Mouse (Mus musculus) spleen, postnatal 4 days (tissue): ENCODE data around the gene Atl1.
A peak's percentile ranks its signal among the peaks of the same experiment; 100 is the strongest.

ENCODE experiments used
- DNase-seq, 2 experiments: peaks; one replicate each; pipeline ENCODE4 v3.0.0; 2022; ENCODE audit warnings: low spot score in 2 of 2

The Atl1 gene

DNA sequence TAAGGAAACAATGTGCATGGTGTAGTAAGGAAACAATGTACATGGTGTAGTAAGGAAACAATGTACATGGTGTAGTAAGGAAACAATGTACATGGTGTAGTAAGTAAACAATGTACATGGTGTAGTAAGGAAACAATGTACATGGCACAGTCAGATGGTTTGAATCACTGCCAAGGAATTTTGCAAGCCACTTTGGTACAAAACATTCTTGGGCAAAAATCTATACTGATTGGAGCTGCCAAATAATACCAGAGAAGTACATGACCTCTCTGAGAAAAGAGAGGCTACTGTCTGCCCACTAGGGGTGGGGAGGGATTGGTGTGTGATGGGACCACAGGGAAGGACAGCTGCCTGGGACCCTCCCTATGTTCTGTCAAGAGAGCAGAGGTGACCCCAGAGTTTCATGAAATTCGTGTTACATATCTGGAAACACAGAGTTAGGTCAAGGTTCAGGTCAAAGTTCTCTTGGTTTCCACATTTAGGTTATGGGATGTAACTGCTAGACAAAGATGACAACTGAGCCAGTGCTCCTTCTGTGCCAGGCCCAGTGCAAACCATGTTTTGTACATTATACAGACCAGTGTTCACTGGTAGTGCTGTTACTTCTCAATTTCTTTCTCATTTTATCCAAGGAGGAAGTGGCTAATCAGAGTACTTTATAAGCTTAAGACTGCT lies 49.4 kb downstream of the Atl1 start:
- no peak for DNase-seq

DNA sequence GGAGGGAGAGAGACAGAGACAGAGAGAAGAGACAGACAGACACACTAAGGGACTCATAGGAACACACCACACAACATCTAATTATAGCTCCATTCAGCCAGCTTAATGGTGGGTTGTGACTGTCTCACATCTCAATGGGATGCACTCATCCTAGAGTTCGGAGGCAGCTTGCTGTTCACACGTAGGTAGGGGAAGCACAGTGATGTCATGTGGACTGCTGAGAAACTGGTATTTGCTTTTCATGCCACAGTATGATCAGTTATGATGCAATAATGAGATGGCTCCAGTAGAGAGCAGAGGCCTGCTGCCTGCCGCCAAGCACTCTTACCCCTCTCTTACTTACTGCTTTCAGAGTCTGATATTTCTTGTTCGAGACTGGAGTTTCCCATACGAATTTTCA lies 53.4 kb downstream of the Atl1 start:
- no peak for DNase-seq

DNA sequence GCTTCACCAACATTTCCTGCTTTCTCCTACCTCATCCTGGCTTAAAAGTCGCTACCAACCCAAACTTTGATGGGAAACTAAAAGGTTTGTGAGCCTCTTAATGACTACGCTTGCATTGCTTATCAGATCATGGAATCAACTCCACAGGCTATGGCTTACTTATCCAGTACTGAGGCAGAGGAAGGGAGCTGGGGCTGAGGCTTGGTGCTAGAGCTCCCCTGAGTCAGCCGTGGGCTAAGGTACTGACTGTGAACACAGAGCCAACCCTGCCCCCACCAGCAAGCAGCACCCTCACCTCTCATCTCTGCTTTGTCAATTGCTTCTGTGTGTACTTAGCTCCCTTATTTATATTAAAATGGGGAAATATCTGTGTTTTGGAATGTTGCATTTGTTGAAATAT lies 55.1 kb downstream of the Atl1 start:
- no peak for DNase-seq

DNA sequence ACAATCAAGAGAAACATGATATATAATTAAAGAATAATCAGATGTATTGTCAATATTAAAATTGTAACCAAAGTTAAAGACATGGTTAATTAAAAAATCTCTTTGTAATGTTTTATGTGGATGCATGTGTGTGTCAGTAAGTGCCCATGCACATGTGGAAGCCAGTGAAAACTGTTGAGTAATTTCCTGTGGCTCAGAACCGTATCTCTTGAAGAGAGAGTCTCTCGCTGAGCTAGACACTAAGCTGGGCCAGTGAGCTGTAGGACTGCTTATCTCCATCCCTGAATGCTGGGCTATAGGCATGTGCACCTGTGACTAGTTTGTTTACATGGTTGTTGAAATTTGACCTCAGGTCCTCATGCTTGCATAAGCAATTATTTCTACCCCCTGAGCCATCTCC lies 65.0 kb downstream of the Atl1 start:
- DNase-seq, result no peak

DNA sequence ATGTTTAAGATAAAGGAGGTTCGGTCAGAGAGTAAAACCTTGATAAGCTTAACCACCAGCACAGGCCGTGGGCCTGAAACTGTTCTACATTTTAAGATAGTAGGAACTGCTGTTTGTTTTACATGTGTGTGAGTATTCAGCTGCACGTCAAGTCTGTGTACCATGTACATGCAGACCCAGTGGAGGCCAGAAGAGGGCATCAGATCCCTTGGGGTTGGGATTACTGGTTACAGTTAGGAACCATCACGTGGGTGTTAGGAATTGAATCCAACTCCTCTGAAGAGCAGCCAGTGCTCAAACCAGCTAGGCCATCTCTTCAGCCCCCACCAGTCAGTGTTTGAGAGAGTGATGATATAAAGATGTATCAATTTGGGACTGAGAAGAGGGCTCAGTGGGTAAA lies 70.1 kb downstream of the Atl1 start:
- peak; percentile 66 to 79 for DNase-seq

DNA sequence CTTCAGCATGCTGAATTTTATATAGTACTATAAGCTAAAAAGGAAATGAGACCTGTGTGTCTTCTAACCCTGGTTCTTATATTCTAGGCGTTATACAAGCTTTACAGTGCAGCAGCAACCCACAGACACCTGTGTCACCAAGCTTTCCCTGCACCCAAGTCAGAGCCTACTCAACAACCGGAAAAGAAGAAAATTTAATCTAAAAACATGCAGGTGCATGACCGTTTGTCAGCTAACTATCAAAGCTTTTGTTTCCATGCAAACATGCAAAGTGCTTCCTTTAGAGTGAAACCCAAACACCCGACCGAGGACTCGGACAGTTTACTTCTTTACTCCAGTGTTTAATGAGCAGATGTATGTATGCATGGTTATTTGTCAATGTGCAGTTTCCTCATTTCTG lies 70.7 kb downstream of the Atl1 start:
- DNase-seq, result no peak

DNA sequence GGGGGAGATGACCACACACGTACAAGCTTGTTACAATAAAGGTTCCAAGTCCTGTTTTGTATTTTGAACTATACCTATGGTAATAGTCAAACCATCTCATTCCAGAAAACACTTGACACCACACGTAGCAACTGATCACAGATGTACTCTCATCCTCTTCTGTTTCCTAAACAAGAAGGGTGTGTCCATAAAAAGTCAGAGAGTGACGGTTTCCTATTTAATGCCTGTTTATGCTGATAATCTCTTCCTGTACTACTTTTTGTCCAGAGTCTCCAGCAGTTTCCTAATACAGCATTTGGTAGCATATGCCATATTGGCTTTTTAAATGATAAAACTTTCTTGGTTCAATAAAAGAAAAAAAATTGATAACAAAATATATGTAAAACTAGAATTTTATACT lies 73.2 kb downstream of the Atl1 start:
- no peak for DNase-seq

DNA sequence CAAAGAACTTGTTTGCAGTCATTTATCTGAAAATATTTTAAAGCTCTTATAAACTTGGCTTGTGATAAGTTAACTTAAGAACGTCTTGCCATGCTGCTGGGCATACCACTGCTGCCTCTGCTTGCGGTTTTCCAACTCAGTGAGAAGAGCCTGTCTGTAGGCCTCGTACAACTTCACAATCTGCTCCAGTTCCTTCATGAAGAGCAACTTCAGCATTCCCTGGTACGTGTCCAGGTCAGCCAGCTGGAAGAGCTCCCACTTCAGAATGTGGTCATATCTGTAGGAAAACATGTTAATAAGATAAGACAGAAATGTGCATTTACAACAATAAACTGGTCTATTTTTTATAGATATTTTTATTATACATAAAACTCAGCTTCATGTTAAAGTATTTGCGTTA lies 73.7 kb downstream of the Atl1 start:
- no peak for DNase-seq

DNA sequence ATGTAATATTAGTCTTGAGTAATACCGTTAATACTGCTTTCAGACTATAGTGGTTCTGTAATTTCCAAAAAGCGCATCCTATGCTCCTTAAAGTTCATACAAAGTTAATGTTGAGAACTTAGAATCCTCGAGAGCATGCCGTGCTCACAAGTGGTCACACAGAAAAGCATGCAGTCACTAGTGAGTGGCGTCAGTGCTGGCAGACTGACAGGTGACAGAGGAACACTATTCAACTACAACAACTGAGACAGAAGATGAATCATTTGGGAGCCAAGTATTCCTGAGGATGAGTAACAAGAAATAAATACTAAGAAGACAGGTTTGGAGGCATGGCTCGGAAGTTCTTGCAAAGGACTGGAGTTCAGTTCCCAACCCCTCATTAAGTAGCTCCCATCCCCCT lies 74.7 kb downstream of the Atl1 start:
- no peak for DNase-seq

DNA sequence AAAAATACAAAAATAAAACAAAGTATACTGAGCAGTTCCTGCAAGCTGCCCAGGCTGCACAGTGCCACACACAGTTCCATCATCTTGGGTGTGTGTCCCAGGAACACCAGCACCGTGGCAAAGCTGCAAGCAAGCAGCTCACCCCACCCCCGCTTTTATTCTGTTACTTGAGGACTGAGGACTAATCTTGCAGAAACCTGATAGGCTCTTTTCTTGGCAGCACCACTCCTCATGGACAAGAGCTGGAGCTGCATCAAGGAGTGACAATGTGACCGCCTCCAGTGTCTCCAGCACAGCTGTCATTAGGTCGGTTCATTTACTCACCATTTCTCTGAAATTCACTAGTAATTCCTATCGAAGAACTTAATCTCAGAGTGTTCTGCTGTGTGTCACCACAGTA lies 75.7 kb downstream of the Atl1 start:
- DNase-seq, result no peak

DNA sequence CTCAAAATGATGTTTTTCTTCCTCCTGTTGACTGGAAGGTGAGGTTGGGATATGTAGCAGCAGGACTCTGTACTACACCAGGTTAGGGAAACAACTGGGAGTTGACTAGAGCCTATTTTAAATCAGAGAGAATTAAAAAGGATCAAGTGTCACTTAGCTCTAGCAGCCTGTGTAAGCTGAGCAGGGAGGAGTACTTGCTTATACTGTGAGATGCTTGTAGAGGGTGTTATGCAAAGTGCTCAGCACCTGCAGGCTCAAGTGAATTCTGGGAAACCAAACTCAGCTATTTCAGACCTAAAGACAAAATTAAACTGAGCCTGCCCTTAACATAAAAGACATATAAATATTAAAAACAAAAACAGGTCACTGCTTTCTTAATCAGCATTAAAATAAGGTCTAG lies 81.3 kb downstream of the Atl1 start:
- no peak for DNase-seq

DNA sequence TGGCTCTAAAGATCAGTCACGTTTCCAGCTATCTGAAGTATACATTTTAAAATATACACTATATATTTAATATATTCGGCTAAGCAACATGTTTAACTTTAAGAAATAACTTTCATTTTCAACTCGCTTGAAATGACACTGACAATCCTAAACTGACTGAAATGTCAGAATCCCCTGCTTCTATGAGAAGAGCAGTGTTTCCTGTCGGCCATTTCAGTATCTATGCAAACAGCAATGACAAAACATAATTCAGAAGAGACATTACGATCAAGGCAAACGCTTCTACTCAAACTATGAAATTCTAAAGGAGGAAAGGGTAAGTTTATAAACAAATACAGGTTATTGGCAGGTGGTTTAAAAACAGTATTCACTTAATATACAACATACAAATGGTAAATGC lies 84.3 kb downstream of the Atl1 start:
- no peak for DNase-seq

DNA sequence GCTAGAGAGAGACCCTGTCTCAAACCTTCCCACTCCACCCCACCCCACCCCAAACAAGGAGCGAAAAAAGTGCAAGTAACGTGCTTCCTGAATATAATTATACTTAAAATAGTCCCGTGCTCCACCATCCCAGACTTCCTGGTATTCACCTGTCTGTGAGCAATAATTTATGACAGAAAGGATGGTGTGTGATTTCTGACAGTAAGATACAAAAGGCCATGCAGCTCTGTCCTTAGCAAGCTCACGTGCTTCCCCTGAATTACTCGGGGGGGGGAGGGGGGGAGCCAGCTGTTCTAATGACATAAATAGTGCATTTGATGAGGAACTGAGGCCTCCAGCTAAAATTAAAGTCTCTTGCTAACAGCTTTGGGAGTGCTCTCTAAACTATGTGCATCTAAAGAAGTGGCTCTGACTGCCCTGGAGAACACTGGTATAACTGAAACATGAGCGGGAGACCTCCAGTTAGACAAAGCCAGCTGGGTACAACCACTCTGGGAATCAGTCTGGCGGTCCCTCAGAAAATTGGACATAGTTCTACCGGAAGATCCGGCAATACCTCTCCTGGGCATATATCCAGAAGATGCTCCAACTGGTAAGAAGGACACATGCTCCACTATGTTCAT lies 85.1 kb downstream of the Atl1 start:
- DNase-seq, result no peak

DNA sequence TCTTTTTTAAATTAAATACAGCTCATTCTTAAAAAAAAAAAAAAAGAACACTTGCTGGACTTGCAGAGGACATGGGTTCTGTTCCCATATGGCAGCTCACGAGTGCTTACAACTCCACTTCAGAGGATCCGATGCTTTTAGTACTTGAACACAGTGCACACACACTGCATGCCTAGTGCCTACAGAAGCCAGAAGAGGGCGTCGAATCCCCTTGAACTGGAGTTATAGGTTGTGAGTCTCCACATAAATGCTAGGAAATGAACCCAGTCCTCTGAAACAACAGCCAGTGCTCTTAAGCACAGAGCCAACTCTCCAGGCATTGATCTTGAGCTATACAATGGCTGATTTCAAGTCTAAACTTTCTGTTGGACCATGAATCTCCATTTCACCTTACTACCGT lies 90.5 kb downstream of the Atl1 start:
- DNase-seq, result no peak

DNA sequence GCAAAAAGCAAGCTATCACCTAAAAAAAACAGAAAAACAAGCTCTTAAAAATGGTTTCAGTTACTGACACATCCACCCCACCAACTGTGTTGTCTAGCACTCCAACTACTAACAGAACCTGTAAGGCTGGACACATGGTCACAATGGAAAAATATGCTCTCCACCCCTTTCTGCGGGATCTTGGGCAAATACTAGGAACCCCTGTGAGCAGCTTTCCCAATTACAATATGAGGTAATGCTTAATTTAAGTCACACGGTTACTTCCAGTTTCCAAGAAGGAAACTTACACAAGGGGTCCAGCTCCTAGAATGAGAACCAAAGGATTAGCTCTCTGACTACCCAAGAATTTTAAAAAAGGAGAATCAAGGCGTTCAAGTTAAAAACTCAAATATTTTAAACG lies 93.1 kb downstream of the Atl1 start:
- DNase-seq, result no peak

DNA sequence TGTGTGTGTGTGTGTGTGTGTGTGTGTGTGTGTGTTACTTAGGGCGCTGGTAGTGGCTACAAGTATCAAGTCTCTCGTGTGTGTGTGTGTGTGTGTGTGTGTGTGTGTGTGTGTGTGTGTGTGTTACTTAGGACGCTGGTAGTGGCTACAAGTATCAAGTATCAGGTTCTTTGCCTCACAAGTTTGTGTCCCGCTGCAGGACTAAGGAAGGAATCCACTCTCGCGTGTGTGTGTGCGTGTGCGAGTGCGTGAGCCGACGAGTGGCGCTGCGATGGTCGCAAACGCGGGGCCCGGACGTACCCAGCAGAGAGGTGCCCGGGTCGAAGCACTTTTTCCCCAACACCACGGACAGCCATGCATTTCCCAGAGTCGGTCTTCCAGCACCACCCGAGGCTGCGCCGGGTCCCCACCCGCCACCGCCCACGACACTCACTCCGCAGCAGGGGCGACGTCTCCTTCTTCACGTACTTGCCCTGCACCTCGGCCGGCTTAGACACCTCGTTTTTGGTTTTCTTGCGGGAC lies 93.9 kb downstream of the Atl1 start:
- DNase-seq, result peak in 1 of 2 experiments; percentile 80

DNA sequence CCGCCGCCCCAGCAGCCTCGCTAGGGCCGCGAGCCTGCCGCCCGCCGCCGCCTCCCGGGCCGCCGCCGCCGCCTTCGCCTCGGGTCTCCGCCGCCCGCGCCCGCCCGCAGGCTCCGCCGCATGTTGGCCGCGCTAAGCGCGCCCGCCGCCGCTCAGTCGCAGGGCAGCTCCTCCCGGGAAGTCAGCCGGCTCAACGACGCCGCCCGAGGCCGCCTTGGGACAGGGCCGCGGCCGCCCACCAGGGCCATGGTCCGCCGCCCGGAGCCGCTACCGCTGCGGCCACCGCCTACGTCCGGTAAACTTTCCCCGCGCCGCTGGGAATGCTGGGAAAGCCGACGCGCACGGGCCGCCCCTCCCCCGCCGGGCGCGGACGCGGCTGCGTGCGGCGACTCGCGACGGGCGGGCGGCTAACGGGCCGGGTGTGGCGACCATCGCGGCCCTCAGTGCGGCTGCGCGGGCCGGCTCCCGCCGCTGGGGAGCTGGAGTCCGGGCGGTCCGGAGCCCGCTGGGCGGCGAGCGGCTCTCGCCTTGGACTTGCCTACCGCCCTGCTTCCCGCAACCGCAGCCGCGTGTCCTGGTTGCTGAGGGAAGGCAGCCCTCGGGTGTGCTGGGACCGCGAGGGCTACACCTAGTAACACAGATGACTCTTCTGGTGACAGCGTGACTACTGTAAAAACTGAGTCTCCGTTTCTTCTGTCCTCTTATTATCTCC lies 94.5 kb downstream of the Atl1 start, which contains the start of gene Sav1:
Gene Sav1 (minus strand): TSS at position 217 of the 712 bp plus-strand sequence.
- DNase-seq, result peak; percentile 88 to 94

DNA sequence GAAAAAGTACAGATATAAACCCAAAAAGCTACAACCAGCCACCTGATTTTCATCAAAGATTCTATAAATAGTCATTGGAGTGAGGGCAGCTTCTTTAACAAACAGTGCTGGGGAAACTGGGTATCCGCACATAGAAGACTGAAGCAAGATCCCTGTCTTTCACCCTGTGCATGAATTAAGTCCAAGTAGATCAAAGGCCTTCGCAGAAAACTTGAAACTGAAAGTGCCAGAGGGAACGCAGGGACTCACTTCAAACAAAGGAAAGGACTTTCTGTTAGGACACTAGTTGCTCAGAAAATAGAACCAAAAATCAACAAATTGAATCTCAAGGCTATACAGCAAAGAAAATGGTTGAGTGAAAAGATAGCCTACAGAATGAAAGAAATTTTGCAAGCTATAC lies 103.0 kb downstream of the Atl1 start:
- DNase-seq, result no peak

DNA sequence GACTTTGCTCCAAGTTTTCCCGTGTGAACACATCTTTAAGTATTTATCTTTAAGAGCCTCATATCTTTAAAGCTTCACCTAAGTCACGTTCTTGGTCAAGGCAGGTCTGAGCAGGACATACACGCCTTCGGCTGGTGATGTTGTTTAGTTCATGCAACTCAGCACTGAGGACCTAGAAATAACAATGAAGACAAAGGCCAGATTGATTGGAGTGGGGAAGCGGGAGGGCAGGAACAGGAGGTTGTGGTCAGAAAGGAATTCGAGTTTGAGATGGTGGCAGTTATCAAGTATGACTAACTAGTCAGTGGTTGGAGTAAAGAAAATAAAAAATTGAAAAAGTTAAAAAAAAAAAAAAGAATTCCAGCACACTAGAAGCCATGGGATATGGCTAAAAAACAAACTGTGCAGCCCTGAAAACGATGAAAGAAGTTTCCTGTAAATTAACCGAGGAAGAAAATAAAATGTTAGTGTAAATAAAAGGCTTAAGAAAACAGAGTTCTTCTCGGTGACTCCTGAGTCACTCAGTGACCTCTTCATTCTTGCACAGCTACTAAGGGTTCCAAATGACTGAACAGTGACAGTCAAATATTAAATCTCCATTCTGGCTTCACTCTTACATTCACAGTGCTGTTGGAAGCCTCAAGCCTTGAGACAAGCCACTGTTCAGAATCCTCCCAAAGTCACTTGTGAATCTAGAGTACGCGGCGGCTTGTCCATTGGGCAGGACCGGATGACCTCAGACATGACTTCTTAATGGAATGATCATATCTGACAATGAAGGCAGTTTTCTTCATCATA lies 106.0 kb downstream of the Atl1 start:
- no peak for DNase-seq

DNA sequence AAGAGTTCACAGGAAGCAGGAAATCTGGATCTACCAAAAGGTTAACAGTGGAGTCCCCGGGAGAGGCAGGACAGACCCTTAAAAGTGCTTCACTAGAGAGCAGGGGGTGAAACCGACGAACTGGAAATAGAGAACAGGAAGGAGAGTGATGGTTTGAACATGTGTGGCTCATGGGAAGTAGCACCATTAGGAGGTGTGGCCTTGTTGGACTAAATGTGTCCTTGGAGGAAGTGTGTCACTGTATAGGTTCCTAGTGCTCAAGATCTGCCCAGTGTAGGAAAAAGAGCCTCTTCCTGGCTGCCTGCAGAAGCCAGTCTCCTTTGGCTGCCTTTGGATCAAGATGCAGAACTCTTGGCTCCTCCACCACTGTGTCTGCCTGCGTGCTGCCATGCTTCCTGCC lies 112.7 kb downstream of the Atl1 start:
- DNase-seq, result no peak

DNA sequence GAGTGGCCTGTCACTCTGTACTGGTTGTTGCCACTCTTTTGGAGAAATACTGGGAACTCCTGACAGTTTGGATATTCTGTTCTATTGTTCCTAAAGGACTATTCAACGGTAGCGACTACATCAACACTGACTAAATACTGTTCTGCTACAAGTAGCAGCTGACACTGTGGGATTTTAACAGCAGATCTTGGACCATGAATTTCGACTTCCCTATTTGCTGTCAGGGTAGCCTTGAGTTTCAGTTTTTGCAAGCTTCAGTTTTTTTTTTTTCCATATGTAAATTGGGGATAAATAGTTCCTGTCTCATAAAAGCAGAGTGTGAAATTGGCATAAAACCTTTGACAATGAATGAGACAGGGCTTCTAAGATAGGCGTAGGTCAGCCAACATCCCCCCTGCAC lies 117.9 kb downstream of the Atl1 start:
- DNase-seq, result no peak

DNA sequence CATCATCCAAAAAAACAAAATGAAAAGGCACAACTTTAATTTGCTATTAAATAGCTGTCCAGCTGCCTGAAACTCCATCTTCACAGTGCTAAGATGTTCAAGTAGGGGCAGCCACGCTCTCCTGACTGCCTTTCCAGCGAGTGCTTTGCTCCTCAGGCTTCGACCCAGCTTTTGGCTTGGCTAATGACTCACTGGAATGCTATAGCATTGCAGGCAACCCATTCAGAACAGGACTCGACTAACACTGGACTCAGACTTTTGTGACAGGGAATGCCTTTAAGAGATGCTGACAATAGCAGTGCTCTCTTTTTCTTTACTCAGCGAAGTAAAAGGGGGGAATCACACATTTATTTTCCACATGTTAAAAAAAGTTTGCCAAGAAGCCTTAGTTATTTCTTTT lies 119.3 kb downstream of the Atl1 start:
- no peak for DNase-seq
